Mouse (Mus musculus): ENCODE data around the gene Ank3. TPM values are rescaled to one million over a fixed set of nuclear protein-coding genes. Genes with fewer than 3 reads are reported as not detected.
"Not testable (repeated sequence)": the region's sequence is repeated elsewhere in the genome, so short reads cannot be mapped to it uniquely, and the experiment has no call there.

The Ank3 gene
- 19.2 and 23.3 TPM in 2 replicates for polyA plus RNA-seq (2012; rRNA removed)

DNA sequence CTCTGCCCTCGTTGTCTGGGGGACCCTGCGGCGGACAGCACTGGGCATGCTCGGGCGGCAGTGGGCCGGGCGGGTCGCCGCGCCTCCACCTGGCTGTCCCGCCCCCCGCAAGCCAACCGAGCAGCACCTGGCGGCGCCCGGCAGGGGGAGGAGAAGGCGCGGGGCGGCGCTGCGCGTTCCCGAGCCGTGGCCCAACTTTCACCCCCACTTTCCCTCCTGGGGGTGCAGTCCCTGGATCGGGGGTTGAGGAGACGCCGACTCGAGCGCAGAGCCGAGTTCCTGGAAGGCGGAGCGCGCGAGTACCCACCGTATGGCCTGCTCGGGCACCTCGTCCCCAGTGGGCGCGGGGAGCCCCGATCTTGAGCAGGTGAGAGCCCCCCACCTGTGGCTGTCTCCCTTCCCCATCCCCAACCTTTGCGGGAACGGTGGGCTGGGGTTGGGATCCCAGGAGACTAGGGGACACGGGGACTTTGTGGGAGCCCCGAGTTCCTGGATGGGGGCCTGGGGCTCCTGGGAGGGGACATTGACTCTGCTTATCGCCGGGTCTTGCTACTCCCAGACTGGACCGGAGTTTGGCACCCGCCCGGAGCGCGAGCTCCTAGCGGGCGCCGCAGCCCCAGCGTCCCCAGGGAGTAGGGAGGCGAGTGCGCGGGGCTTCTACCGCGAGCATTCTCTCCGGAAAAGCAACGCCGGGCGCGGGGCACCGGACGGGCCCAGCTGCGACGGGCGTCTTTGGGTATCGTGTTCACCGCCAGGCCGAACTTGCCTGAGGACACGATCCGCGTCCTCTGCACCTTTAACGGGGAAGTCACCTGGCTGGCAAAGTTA is at the start of gene Ank3:
TSS of gene Ank3 (plus strand) at position 11 of the 828 bp plus-strand sequence.
- H3K4me1 ChIP-seq (ENCODE audit: control insufficient read depth, insufficient read depth, low read length): no peaks in the 10 kb centered on the region; the same call in 1 of the 2 replicates
- DNase-seq: peak; percentile 64
- peak within 1 kb of the TSS; percentile 65 for H3K4me3 ChIP-seq (replicated peaks; ENCODE audit: extremely low read depth, low read depth, low read length)
- no peak for TF ChIP-seq CTCF (IDR thresholded peaks at IDR 0.05; ENCODE audit: insufficient read depth, low read length)
- TF ChIP-seq POLR2A (IDR thresholded peaks at IDR 0.05; ENCODE audit: borderline replicate concordance, extremely low read depth, low read depth, low read length): peak; percentile 29; the same call in 1 of the 2 replicates
- under 1% methylated on average over 76 of the region's 77 CpGs for WGBS

DNA sequence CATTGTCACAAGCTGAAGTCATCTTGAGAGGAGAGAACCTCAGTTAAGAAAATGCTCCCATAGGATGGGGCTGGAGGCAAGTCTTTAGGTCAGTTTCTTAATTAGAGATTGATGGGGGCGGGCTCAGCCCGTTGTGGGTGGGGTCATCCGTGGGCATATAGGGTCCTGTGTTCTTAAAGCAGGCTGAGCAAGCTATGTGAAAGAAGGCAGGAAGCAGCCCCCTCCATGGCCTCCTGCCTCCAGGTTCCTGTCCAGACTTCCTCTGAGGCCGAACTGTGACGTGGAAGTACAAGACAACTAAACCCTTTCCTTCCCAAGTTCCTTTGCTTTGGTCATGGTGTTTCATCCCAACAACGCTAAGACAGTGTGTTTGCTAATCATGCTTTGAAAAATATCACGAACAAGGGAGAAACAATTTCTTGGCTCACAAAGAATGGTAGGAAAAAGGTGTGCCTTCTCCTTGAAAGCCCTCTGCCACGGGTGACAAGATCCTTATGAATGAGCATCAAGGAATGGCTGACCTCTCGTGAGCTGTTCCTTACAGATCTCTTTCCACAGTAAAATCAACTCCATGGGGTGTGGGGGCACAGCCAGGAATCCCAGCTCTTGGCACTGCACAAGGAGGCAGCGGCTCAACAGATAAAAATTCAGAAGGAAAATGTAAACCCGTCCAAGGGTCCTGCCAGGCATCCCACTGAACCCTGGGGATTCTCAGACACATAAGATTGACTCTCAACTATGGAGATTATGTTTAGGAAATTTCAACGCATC is 47.3 kb upstream of the Ank3 start:
- DNase-seq: no peak

DNA sequence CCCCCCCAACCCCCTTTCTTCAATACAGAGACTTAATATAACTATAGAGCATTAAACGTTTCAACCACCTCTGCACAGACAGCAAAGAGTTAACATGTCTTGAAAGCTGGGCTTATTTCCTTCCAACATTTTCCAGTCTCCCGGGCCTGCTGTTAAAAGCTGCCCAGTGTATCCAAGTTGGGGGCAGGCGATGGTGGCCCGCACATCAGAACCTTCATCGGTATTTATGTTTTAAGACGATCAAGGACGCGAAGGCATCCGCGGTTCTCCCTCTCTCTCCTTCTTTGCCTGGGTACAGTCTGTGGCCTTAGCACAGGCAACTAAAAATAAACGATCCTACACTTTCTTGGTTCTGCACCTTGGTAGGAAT is 46.7 kb upstream of the Ank3 start:
- 4% methylated on average over 11 of the region's 11 CpGs for WGBS
- DNase-seq: no peak
- TF ChIP-seq CTCF (IDR thresholded peaks at IDR 0.05; ENCODE audit: insufficient read depth, low read length) (no peak), POLR2A (IDR thresholded peaks at IDR 0.05; ENCODE audit: borderline replicate concordance, extremely low read depth, low read depth, low read length) (no peak)
- Histone ChIP-seq H3K4me1 (ENCODE audit: control insufficient read depth, insufficient read depth, low read length) (peaks cover 5% of the 10 kb centered on the region; the same call in 1 of the 2 replicates), H3K4me3 (replicated peaks; ENCODE audit: extremely low read depth, low read depth, low read length) (peak overlapping the region; percentile 6)

More for the DNA sequence above, 47.3 kb upstream of the Ank3 start:
- H3K4me3 ChIP-seq (replicated peaks; ENCODE audit: extremely low read depth, low read depth, low read length): no peak overlapping the region
- 15% methylated on average over 12 of the region's 12 CpGs for WGBS
- no peak for TF ChIP-seq POLR2A (IDR thresholded peaks at IDR 0.05; ENCODE audit: borderline replicate concordance, extremely low read depth, low read depth, low read length)
- no peak for TF ChIP-seq CTCF (IDR thresholded peaks at IDR 0.05; ENCODE audit: insufficient read depth, low read length)
- H3K4me1 ChIP-seq (ENCODE audit: control insufficient read depth, insufficient read depth, low read length): peaks cover 5% of the 10 kb centered on the region; the same call in 1 of the 2 replicates

DNA sequence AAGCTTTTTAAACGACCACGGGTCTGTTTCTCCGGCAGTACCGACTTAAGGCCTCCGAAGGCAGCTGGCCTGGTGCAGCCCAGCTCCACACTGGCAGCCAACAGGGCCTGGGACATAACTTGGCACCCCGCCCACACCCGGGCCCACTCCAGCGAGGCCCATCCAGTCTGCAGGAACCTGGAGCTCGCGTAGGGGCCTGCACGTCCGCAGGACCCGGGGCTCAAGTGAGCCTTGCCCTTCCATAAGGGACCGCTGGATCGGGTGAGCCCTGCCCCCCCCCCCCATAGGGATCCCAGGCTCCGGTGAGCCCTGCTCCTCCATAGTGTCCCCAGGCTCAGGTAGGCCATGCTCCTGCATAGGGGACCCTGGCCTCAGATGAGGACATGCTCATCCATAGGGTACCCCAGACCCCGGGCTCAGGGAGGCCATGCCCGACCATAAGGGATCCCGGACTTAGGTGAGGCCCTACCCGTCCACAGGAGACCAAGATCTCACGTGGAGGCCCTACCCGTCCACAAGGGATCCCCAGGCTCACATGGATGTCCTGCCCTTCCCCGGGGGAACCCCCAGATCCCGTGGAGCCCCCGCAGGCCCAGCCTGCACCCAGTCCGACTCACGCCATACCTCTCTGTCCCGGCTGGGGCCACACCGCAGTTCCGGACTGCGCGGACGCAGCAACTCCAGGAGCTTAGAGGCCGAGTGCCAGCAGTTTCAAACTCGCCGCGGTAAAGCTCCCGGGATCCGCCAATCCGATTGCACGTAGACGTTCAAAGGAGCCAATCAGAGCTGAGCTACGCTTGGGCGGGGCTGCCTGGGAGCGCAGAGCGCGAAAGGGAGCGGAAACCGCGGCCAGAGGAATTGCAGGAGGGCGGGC is 46.1 kb upstream of the Ank3 start, which contains the start of gene Cdk1:
TSS of gene Cdk1 (minus strand) at position 727 of the 874 bp plus-strand sequence.
- DNase-seq: peak; percentile 96
- under 1% methylated on average over 51 of the region's 51 CpGs for WGBS
- TF ChIP-seq POLR2A (IDR thresholded peaks at IDR 0.05; ENCODE audit: borderline replicate concordance, extremely low read depth, low read depth, low read length): no peak
- TF ChIP-seq CTCF (IDR thresholded peaks at IDR 0.05; ENCODE audit: insufficient read depth, low read length): no peak
- H3K4me3 ChIP-seq (replicated peaks; ENCODE audit: extremely low read depth, low read depth, low read length): peak within 1 kb of the TSS; percentile 35
- H3K4me1 ChIP-seq (ENCODE audit: control insufficient read depth, insufficient read depth, low read length): peaks cover 3% of the 10 kb centered on the region; the same call in 1 of the 2 replicates

DNA sequence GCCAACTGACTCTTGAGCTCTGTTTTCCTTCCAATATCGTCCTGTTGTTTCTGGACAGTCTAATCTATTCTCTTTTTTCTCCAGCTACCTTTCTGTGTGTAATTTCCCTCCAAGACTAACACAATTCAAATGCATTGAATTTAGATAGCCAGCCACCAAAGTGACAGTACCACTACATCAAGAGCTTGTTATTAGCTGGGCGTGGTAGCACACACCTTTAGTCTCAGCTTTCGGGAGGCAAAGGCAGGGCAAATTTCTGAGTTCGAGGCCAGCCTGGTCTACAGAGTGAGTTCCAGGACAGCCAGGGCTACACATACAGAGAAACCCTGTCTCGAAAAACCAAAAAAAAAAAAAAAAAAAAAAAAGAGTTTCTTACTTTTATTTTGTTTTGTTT is 45.5 kb upstream of the Ank3 start:
- not testable (repeated sequence) for H3K4me1 ChIP-seq (ENCODE audit: control insufficient read depth, insufficient read depth, low read length); DNase-seq; H3K4me3 ChIP-seq (replicated peaks; ENCODE audit: extremely low read depth, low read depth, low read length)
- WGBS: 24% methylated on average over 5 of the region's 5 CpGs

DNA sequence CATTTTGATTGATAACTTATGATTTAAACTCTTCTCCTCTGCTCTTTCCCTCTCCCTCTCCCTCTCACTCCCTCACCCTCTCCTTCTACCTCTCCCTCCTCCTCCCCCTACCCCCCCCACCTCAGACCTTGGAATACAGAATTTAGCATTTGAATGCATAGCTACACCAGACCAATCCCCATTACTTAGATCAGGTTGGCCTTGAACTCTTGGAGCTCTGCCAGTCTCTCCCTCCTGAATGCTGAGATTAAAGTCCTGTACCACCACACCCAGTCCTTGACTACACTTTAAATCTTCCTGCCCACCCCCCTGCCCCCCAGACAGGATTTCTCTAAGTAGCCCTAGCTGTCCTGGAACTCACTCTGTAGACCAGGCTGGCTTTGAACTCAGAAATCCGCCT is 38.9 kb upstream of the Ank3 start:
- TF ChIP-seq POLR2A (IDR thresholded peaks at IDR 0.05; ENCODE audit: borderline replicate concordance, extremely low read depth, low read depth, low read length): no peak
- DNase-seq: no peak
- WGBS: 88% methylated on average over 1 of the region's 1 CpGs
- no peak overlapping the region for H3K4me3 ChIP-seq (replicated peaks; ENCODE audit: extremely low read depth, low read depth, low read length)
- H3K4me1 ChIP-seq (ENCODE audit: control insufficient read depth, insufficient read depth, low read length): no peaks in the 10 kb centered on the region

DNA sequence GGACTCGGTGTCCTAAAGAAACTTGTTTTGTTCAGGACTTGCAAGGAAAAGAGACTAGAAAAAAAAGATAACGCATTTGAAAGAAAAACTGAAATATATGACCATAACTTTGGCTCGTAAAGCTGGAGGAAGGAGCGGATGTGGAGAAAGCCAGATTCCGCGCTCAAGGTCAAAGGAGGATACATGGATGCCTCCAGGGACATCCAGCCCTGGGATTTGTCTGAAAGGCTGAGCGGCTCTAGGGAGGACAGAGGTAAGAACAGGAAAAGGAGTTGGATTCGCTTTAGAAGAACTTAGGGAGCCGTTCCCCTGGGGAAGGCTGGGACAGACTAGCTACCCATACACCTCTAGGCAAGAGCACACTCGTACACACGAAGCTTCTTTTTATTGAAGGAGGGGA is 32.4 kb upstream of the Ank3 start:
- H3K4me1 ChIP-seq (ENCODE audit: control insufficient read depth, insufficient read depth, low read length): no peaks in the 10 kb centered on the region
- H3K4me3 ChIP-seq (replicated peaks; ENCODE audit: extremely low read depth, low read depth, low read length): no peak overlapping the region
- 75% methylated on average over 11 of the region's 11 CpGs for WGBS
- TF ChIP-seq CTCF (IDR thresholded peaks at IDR 0.05; ENCODE audit: insufficient read depth, low read length): no peak
- TF ChIP-seq POLR2A (IDR thresholded peaks at IDR 0.05; ENCODE audit: borderline replicate concordance, extremely low read depth, low read depth, low read length): no peak
- DNase-seq: no peak

DNA sequence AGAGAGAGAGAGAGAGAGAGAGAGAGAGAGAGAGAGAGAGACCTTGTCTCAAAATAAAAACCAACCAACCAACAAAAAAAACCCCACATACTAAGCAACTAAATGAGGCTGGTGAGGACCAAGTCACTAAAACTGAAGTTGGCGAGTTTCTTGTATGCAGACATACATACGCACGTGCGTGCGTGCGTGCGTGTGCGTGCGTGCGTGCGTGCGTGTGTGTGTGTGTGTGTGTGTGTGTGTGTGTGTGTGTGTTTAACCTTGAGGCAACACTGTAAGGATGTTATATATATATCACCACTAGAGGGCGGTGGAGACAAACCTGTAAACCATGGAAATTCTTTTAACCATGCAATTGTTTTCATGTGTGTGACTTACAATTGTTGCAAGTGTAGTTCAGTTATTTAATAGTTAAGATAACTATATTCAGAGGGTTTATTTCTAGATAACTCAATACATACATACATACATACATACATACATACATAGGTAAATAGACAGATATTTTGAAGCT is 31.6 kb upstream of the Ank3 start:
- Histone ChIP-seq H3K4me1 (ENCODE audit: control insufficient read depth, insufficient read depth, low read length) (no peaks in the 10 kb centered on the region), H3K4me3 (replicated peaks; ENCODE audit: extremely low read depth, low read depth, low read length) (no peak overlapping the region)
- no peak for DNase-seq
- WGBS: 86% methylated on average over 13 of the region's 13 CpGs
- TF ChIP-seq POLR2A (IDR thresholded peaks at IDR 0.05; ENCODE audit: borderline replicate concordance, extremely low read depth, low read depth, low read length): no peak
- no peak for TF ChIP-seq CTCF (IDR thresholded peaks at IDR 0.05; ENCODE audit: insufficient read depth, low read length)

DNA sequence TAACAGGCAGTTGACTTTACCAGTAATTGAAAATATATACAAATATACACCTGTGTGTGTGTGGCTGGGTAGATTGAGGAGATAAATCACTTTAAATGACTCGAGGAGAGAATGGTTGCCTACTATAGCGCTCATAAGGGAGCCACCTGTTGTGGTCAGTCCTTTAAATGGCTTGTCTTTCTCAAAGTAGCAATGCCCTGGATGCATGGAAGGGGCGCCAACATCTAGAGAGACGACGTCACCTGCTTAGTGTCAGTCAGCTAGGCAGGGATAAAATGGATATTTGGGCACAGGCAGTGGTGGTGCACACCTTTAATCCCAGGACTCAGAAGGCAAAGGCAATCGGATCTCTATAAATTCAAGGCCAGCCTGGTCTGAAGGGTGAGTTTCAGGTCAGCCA is 29.3 kb upstream of the Ank3 start:
- Histone ChIP-seq H3K4me1 (ENCODE audit: control insufficient read depth, insufficient read depth, low read length) (no peaks in the 10 kb centered on the region), H3K4me3 (replicated peaks; ENCODE audit: extremely low read depth, low read depth, low read length) (no peak overlapping the region)
- no peak for TF ChIP-seq CTCF (IDR thresholded peaks at IDR 0.05; ENCODE audit: insufficient read depth, low read length)
- TF ChIP-seq POLR2A (IDR thresholded peaks at IDR 0.05; ENCODE audit: borderline replicate concordance, extremely low read depth, low read depth, low read length): no peak
- no peak for DNase-seq
- 82% methylated on average over 6 of the region's 6 CpGs for WGBS

Data from lung, adult 2 months (tissue).